Mouse (Mus musculus) spleen, adult 2 months (tissue): ENCODE measurements around the gene Apex2. TPM values are rescaled to one million over a fixed set of nuclear protein-coding genes. Genes with fewer than 3 reads are reported as not detected.

ENCODE experiments used
- DNase-seq, 2 experiments: peaks; one replicate each; pipeline versions ENCODE4 v3.0.0 to v3.0.0-alpha.2; 2012 to 2021; ENCODE audit warnings: low spot score in 2 of 2, low read depth in 1 of 2
- H3K27ac ChIP-seq: fragments of 200-500 bp; 2 replicates; pipeline ENCODE4 v1.5.1; 2012; ENCODE audit warnings: low read length, inconsistent platforms; ENCODE audit not compliant: insufficient read depth
- H3K27me3 ChIP-seq: fragments of 200-500 bp; 2 replicates; pipeline ENCODE4 v1.6.1; 2012; ENCODE audit warnings: mild to moderate bottlenecking, moderate library complexity, low read length, inconsistent platforms; ENCODE audit not compliant: control insufficient read depth, insufficient read depth
- H3K36me3 ChIP-seq: fragments of 200-500 bp; 2 replicates; pipeline ENCODE4 v1.6.1; 2012; ENCODE audit warnings: mild to moderate bottlenecking, low read length, inconsistent platforms; ENCODE audit not compliant: control insufficient read depth, insufficient read depth
- H3K4me1 ChIP-seq: fragments of 200-500 bp; 2 replicates; pipeline ENCODE4 v1.6.1; 2011; ENCODE audit warnings: inconsistent platforms; ENCODE audit not compliant: control insufficient read depth, insufficient read depth, insufficient read length
- H3K4me3 ChIP-seq: fragments of 200-500 bp; 2 replicates; pipeline ENCODE4 v1.5.1; 2011; ENCODE audit warnings: mild to moderate bottlenecking, inconsistent platforms; ENCODE audit not compliant: insufficient read depth, insufficient read length; ENCODE audit errors: extremely low read depth
- CTCF ChIP-seq: fragments of 200-500 bp; IDR thresholded peaks from 2 replicates; pipeline ENCODE4 v1.5.1; 2011; ENCODE audit warnings: mild to moderate bottlenecking, inconsistent platforms; ENCODE audit not compliant: insufficient read depth, insufficient read length, insufficient replicate concordance; ENCODE audit errors: extremely low read depth
- POLR2A ChIP-seq: fragments of 200-500 bp; IDR thresholded peaks from 2 replicates; pipeline ENCODE4 v1.6.1; 2011; ENCODE audit warnings: low read depth, low read length, inconsistent platforms
- WGBS: fragments of 180-500 bp; shearing (Covaris S2); methylation state at CpG from one replicate; pipeline ENCODE4 v1.1.7; 2018; 5-methylcytosine and 5-hydroxymethylcytosine counted together
- polyA plus RNA-seq: library from polyadenylated mRNA; depleted of rRNA; stranded (reverse); fragments of >200 nt; gene quantifications from 2 replicates; pipeline ENCODE4 v1.2.3, GENCODE M21; 2012

Gene Apex2
- polyA plus RNA-seq, 1 experiment, result 8.2 TPM

DNA sequence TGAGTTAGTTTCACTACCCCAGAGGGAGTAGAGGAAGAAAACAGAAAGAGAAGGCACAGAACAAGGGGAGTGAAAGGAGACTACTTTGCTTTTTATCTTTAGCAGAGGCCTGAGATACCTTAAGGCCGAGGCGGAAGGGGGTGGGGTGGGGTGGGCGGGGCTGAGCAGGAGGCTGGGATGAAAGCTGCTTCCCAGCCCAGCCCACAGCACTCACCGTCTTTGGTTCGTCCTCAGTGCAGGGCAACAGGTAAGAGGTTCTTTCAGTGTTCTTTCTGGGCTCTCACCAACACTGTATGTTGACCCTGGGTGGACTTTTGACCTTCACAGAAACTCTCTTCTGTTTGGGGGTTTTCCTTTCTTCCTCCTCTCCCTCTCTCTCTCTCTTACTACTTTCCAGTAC lies 42.4 kb downstream of the Apex2 start, which contains the start of gene Alas2:
Gene Alas2 (plus strand): TSS at position 137 of the 400 bp plus-strand sequence.
- H3K4me3 ChIP-seq, result peak within 1 kb of the TSS; percentile 8; the same call in 1 of the 2 replicates
- DNase-seq, result no peak
- WGBS, result 75% methylated on average over 5 of the region's 5 CpGs

GRCm38 (mm10) chrX:150541684-150542083 lies 48.0 kb downstream of the Apex2 start:
- Histone ChIP-seq H3K4me3 (no peak overlapping the region), H3K36me3 (no peaks in the 10 kb centered on the region), H3K27me3 (no peaks in the 10 kb centered on the region), H3K4me1 (no peaks in the 10 kb centered on the region), H3K27ac (no peak overlapping the region)
- no peak for DNase-seq
- no peak for TF ChIP-seq POLR2A

More for the DNA sequence above, 42.4 kb downstream of the Apex2 start, which contains the start of gene Alas2:
- Histone ChIP-seq H3K36me3 (peaks cover 1% of the 10 kb centered on the region; the same call in 1 of the 2 replicates), H3K4me1 (no peaks in the 10 kb centered on the region), H3K27me3 (no peaks in the 10 kb centered on the region), H3K27ac (no peak within 1 kb of the TSS)
- TF ChIP-seq POLR2A (no peak), CTCF (no peak)

- H3K4me3 ChIP-seq, result no peak overlapping the region
- TF ChIP-seq POLR2A, result no peak
- no peak for TF ChIP-seq CTCF
These were observed 49.6 kb downstream of the Apex2 start for GRCm38 (mm10) chrX:150540111-150540510.

DNA sequence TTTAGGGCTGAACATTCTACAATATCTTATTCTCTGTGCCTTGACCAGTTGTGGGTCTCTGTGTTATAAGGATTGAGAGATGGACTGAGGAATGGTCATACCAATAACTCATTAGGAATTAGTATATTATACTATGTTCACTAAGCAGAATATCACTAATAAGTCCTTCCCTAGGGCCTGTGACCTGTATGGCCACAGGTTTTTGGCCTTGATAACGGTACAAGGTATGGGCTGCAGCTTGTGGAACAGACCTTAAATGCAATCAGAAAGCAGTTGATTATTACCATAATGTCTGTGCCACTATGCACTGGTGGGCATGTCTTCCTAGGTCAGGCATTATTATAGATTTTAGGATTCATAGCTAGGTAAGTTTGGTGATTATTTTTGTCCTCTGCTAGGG lies 73.2 kb downstream of the Apex2 start:
- no peak overlapping the region for H3K4me3 ChIP-seq
- no peak for TF ChIP-seq CTCF
- TF ChIP-seq POLR2A, result no peak
- H3K27ac ChIP-seq, result no peak overlapping the region
- 79% methylated on average over 1 of the region's 1 CpGs for WGBS
- H3K4me1 ChIP-seq, result no peaks in the 10 kb centered on the region
- DNase-seq, result no peak
- no peaks in the 10 kb centered on the region for H3K36me3 ChIP-seq
- no peaks in the 10 kb centered on the region for H3K27me3 ChIP-seq

More at GRCm38 (mm10) chrX:150540111-150540510, 49.6 kb downstream of the Apex2 start:
- DNase-seq, result no peak
- Histone ChIP-seq H3K27ac (no peak overlapping the region), H3K36me3 (no peaks in the 10 kb centered on the region), H3K27me3 (no peaks in the 10 kb centered on the region), H3K4me1 (no peaks in the 10 kb centered on the region)
- 83% methylated on average over 2 of the region's 2 CpGs for WGBS

DNA sequence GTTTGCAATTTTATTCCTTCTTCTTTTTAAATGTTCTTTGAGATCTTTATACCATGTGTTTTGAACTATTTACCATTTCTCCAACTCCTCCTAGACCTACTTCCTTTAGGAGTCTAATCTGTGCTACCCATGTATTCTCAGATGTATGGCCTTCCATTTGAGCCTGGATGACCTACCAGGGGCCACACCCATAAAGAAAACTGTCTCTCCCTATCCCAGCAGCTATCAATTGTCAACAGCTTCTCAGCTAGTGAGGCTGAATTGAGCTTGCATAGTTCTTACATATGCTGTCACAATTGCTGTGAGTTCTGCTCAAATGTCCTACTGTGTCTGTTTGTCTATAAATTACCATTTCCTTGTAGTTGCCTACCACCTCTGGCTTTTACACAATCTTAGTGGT lies 73.7 kb downstream of the Apex2 start:
- no peaks in the 10 kb centered on the region for H3K27me3 ChIP-seq
- H3K36me3 ChIP-seq, result no peaks in the 10 kb centered on the region
- TF ChIP-seq CTCF, result no peak
- TF ChIP-seq POLR2A, result no peak

DNA sequence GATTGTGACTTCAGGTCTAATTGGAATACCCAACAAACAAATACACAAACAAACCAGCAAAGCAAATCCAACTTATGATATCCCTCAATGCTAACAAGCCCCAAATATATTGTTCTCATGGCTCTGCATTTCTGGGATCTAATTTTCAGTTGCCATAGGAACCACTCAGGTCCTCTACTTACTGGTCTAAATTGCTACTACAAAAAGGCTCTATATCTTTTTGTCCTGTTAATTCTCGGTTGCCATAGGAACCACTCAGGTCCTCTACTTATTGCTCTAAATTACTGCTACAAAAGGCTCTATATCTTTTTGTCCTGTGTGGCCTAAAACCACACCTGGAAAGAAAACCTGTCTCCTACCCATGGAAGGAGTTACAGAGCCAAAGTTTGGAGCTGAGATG lies 75.5 kb downstream of the Apex2 start:
- H3K4me3 ChIP-seq, result no peak overlapping the region
- 91% methylated on average over 1 of the region's 1 CpGs for WGBS
- H3K27me3 ChIP-seq, result no peaks in the 10 kb centered on the region
- no peak overlapping the region for H3K27ac ChIP-seq
- H3K4me1 ChIP-seq, result no peaks in the 10 kb centered on the region; the same call in 1 of the 2 replicates
- no peaks in the 10 kb centered on the region for H3K36me3 ChIP-seq
- no peak for DNase-seq
- TF ChIP-seq CTCF, result no peak
- TF ChIP-seq POLR2A, result no peak

More for the DNA sequence above, 73.7 kb downstream of the Apex2 start:
- DNase-seq, result no peak
- Histone ChIP-seq H3K27ac (no peak overlapping the region), H3K4me3 (no peak overlapping the region), H3K4me1 (no peaks in the 10 kb centered on the region; the same call in 1 of the 2 replicates)

DNA sequence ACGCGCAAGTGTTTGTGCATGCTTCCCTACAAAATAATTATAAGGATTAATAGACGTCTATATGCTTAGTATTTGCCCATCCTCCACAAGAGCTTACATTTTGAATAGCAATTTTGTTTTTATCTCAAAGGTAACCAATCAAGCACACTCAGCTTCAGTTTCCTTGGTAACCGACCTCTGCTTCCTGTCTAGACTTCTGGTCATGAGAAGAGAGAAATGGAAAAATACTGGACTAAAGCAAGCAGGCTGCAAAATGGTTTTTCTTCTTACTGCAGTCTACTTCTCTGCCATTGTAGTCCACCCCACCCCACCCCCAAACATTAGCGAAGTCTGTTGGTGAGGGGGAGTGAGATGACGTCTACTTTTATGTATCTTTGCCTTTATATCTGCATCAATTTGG lies 78.4 kb downstream of the Apex2 start:
- Histone ChIP-seq H3K36me3 (no peaks in the 10 kb centered on the region), H3K27me3 (no peaks in the 10 kb centered on the region), H3K4me3 (no peak overlapping the region), H3K27ac (no peak overlapping the region), H3K4me1 (no peaks in the 10 kb centered on the region; the same call in 1 of the 2 replicates)
- no peak for DNase-seq
- TF ChIP-seq POLR2A, result no peak
- no peak for TF ChIP-seq CTCF
- WGBS, result 66% methylated on average over 6 of the region's 6 CpGs

DNA sequence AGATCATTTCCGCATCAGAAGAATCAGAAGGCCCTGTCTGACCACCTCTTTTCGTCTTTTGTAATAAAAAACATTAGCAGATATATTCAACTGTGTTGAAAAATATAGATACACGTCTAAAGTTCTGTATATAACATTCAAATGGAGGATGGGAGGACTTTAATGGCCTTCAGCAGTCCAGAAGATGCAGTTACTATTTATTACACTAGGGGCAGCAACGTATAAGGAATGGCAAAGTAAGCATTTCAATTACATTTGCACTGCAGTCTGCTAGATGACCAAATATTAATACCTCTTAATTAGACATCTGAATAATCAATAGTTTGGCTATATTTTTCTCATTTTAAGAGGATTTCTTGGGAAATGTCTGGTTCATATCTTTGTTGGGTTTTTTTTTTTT lies 79.0 kb downstream of the Apex2 start:
- H3K4me1 ChIP-seq, result no peaks in the 10 kb centered on the region; the same call in 1 of the 2 replicates
- H3K4me3 ChIP-seq, result no peak overlapping the region
- TF ChIP-seq POLR2A (no peak), CTCF (no peak)
- DNase-seq, result peak in 1 of 2 experiments; percentile 18
- H3K27ac ChIP-seq, result no peak overlapping the region
- no peaks in the 10 kb centered on the region for H3K27me3 ChIP-seq
- H3K36me3 ChIP-seq, result no peaks in the 10 kb centered on the region
- WGBS, result 41% methylated on average over 4 of the region's 4 CpGs
